Mouse (Mus musculus) adrenal gland, adult 18-20 months (tissue): ENCODE data around the gene Nme4. TPM values are rescaled to one million over a fixed set of nuclear protein-coding genes. Genes with fewer than 3 reads are reported as not detected.
A peak's percentile ranks its signal among the peaks of the same experiment; 100 is the strongest.

ENCODE experiments used
- DNase-seq, 2 experiments: peaks; one replicate each; pipeline ENCODE4 v3.0.0; 2021 to 2022; ENCODE audit warnings: low spot score in 2 of 2
- total RNA-seq, 2 experiments: library from RNA; stranded (reverse); gene quantifications; 1 replicate in 1 of 2; 2 replicates in 1 of 2; pipeline ENCODE4 v1.2.3; 2021

Gene Nme4
- total RNA-seq, 2 experiments from 2014 or later: 2.9 to 3.2 TPM

DNA sequence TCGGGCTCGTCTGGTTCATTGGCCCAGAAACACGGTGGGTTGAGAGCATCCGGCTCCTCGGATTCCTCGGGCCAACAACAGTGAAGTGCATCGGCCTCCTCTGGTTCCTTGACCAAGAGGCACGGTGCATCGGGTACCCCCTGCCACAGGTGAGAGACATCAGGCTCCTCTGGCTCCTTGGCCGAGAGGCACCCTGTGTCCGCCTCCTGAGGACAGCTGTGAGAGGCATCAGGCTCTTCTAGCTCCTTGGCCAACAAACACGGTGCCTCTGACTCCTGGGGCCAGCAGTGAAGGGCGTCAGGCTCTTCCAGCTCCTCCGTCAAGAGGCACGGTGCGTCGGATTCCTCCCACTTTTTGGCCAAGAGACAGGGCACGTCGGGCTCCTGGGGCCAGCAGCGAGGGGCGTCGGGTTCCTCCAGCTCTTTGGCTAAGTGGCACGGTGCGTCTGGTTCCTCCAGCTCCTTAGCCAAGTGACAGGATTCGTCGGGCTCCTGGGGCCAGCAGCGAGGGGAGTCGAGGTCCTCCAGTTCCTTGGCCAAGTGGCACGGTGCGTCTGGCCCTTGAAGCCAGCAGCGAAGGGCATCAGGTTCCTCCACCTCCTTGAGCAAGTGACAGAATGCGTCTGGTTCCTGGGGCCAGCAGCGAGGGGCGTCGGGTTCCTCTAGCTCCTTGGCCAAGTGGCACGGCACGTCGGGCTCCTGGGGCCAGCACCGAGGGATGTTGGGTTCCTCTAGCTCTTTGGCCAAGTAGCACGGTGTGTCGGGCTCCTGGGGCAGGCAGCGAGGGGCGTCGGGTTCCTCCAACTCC, 27.2 kb downstream of the Nme4 start:
- no peak for DNase-seq

DNA sequence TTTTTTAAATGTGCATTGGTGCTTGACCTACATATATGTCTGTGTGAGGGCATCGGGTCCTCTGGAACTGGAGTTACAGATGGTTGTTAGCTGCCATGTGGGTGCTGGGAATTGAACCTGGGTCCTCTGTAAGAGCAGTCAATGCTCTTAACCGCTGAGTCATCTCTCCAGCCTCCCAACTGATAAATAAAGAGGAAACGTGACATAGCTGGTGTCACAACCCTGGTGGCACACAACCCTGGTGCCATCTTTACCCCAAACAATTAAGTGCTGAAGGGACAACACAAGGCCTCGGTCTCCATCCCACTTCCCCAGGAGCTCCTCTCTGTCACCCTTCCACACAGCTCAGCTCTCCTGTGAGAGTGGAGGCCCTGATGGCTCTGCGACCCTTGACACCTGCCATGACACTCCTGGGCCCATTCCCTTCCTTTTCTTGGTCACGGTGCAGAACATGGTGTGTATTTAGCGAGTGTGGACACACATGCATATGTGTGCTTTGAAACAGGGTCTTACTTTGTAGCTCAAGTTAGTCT, 28.8 kb downstream of the Nme4 start:
- DNase-seq: no peak

DNA sequence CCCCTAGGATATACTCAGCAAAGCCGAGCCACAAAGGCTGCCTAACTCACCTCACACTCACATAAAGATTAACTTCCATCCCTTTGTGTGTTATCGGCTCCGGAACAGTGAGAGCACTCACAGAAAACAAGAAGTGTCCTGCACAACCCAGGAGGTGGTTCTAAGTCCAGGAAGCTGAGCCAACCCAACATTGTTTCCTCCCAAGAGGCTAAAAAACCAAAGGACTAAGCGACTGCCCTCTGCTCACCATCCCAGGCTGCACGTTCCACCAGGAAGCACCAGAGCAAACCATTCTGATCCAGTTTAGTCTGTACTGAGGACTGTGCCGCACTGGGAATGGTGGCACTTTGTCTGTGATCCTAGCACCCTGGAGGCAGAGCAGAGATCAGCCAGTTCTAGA, 30.5 kb downstream of the Nme4 start:
- DNase-seq: no peak

DNA sequence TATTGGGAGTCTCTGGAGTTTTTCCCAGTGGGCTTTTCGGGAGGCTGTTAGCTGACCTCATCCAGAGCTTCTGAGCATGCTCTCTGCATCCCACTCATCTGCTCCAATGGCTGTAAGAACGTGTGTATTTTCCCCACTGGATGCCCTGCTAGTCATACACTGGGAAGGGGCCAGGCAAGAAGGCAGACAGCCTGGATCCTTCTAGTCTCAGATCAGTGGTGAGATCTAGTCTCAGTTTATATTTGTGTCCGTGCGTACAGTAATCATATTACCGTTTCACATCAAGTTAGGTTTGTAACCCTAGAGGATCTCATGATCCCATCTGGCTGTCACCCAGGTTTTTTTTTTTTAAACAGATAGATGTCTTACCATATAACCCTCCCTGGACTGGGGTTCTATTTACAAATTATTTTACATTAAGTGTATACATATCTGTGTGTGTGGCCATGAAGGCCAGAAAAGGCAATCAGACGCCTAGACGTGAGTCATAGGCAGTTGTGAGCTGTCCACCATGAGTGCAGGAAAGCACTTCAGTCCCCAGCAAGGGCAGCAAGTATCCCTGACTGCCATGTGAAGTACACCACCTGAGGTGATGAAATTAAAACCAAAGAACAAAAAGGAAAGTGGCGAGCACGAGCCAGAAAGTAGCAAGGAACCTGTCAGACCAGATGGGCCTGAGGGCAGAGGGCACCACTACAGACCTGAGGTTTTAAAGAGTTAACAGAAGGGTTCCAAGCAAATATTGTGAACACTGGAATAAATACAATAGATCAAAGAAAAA, 37.4 kb downstream of the Nme4 start:
- no peak for DNase-seq

DNA sequence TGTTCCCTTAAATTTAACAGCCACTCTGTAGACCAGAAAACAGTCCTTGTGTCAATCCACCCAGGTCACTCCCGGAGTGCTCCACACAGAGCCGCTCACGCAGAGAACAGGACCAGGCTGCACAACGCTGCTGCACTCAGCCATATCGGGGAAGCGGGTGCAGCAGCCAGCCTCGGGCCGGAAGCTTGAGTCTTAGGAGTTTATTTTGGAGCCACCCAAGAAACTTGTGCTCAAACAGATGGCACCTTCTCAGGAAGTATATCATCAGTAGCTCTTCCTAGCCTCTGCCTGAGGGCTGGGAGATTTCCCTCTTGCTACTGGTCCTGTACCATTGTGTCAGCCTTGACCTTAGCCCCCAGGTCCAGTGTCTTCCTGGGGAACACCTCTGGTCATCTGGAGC, 38.1 kb downstream of the Nme4 start:
- DNase-seq: no peak

DNA sequence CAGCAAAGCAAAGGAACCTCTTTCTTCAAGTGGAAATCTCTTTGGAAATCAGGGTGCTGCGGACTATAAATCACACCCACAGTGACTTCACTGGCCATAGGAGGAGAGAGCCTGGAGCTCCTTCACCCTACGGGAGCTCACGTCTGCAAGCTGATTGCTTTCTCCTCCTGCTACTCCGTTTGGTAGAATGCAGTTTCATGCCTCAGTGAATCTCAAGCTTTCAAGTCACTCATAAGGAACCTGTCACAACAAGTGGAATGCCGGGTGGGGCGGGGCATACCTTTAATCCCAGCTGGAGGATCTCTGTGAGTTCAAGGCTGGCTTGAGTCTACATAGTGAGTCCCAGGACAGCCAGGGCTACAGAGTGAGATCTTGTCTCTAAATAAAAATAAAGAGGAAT, 40.2 kb downstream of the Nme4 start:
- DNase-seq: no peak

DNA sequence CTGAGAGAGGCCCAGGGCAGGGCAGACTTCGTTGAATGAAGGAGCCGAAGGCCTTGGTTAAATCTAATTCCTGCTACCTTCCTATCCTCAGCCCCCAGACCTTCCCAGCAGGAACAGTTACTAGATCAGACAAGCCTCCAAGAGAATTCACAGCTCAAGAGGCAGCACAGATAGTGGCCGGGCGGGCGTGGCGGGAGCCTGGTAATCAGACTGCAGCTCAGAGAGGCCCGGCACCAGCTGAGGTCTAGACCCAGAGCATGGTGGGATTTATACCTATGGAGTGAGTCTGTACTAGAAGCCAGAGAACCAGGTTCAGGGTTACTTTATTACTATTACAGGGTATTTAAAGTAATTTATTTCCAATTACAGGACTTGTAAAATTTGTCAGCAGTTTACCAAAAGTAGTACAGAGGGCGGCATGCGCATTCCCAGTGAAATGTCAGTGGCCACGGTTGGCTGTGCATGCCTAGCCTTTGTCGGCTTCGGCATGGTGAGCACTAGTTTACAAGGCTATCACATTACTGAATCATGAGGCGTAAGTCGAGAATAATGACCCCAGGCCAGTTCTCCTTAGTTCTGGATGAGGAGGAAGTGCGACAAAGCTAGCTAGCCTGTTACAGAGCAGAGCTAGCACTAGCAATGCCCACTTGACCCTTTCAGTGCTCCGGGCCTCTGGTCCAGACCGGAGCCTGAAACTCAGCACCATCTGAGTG, 41.1 kb downstream of the Nme4 start:
- DNase-seq: no peak

DNA sequence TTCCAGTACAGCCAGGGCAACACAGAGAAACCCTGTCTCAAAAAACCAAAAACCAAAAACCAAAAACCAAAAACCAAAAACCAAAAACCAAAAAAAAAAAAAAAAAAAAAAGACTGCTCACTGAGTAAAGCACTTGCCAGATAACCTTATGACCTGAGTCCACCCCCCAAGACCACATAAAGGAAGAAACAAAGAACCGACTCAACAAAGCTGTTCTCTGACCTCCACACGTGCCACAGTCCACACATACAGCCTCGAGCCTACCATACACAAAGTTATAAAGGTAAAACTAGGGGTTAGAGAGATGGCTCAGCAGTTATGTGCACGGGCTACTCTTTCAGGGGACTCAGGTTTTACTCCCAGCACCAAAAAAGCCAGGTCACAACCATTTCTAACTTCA, 42.7 kb downstream of the Nme4 start:
- no peak for DNase-seq

DNA sequence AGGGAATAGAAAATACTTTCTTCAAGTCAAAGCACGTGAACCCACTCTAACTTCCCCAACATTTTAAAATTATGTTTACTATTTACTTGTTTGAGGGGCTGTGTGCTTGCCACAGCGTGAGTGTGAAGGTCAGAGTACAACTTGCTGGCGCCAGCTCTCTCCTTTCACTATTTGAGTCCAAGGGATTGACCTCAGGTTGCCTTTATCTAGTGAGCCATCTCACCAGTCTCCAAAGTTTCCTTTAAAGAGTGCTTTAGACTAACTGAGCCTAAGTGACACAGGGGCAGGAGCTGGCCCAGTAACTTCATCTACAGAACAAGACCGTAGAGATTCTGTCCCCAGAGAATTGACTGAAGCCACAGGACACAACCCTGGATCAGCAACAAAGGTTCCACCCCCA, 43.3 kb downstream of the Nme4 start:
- DNase-seq: no peak

DNA sequence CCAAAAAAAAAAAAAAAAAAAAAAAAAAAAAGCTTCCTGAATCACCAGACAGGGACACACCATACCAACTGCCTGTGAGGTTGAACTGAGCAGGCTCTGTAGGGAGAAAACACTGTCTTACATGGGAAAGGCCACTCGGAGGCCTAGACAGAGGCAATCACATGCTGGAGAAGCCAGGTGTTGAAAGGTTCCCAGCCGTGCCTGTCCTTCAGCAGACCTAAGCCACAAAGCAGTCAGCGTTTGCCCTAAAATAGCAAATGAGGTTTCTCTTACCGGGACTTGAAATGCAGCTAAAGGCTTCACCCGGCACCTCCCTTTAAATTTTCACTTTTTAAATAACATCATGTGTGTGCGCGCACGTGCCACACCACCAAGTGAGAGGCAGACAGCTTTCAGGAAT, 47.3 kb downstream of the Nme4 start:
- DNase-seq: no peak

DNA sequence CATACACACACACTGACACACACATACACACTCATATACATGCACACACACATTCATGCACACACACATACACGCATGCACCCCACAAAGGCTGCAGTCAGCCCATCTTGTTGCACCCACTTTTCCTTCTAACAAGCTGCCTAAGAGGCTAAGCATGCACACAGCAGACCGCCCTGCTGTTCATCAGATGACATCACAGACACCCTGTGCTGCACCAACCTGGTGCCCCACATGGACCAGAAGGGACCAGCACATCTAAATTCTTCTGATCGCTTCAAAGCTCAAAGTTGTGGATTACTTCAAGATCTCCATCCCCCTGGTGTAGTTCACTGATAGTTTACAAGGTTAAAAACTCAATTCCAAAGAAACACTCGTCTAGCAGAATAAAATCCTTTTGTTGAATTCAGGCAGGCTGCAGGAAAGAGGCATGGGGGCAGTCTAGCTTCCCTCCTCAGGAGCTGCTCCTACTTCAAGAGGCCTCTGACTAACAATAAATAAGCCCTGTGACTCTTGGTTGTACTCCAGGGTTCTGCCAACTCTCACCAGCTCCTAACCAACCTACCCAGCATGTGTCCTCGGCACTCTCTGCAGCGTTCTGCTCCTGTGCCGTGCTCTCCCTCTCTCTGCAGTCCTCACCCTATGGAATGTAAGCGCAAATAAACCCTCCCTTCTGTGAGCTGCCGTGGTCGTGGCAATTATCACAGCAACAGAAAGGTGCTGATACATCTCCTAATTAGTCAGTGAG, 49.0 kb downstream of the Nme4 start:
- DNase-seq: no peak

DNA sequence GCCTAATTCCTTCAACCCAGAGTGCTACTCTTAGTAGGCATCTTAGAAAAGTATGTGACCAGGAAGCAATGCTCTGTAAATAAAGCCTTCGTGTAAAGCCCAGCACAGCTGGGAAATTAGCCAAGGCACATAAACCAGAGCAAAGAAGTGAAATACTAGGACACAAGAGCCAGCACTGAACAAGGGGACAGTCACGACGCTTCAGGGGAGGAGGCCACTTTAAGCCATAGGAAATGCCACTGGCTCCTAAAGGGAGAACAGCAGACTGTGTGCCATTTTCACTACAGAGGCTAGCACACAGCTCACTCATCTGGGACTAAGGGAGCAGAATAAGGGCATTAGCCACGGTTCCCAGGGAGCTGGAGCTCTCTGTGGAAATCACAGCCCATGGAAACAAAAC, 50.1 kb downstream of the Nme4 start:
- no peak for DNase-seq

DNA sequence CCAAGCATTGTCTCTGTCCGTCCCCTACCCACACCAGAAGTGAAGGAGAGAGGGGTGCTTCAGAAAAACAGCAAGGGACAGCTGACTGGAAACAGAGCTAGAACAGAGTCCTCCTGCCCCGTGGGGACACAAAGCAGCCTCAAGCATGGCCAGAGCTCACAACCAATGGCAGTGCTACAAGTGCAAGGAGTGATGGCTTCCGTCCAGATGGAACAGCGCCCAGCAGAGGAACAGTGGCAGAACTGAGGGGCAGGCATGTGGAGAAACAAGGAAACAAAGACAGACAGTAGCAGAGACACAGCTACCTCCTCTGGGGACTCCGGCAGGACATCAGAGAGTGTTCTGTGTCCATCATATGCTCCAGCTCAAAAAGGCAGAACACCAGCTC, 52.2 kb downstream of the Nme4 start:
- peak; percentile 27 to 45 for DNase-seq

DNA sequence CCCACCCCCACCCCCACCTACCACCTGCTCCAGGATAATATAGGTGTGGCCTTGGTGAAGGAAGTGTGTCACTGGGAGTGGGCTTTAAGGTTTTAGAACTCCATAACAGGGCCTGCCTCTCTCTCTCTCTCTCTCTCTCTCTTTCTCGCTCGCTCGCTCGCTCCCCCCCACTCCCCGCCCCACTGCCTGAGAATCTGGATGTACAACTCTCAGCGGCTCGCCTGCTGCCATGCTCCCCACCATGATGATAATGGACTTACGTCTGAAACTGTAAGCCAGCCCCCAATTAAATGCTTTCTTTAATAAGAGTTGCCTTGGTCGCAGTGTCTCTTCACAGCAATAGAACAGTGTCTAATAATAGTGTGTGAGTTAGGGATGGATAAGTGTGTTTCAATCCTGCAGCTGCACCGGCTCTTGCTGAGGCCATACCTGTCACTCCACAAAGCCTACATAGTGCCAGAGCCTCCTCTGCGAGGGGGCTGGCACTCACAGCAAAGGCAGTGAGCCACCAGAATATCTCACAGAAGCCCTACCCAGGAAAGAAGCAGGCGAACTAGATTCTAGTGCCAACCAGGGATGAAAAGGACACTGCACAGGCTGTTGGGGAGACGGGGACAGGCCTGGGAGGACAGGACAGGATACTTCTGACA, 52.7 kb downstream of the Nme4 start:
- no peak for DNase-seq

Other genes with a start within 250 kb of the Nme4 start
- gene Wdr90, start 234.1 kb downstream of the Nme4 start, total RNA-seq: 10 to 100 TPM; 16.7 to 18.0 TPM
- 100 to 1,000 TPM; 302 to 373 TPM for gene Mcrip2, start 226.8 kb downstream of the Nme4 start, total RNA-seq
- gene Mettl26, start 220.5 kb downstream of the Nme4 start, total RNA-seq: 100 to 1,000 TPM in 1 of 2 experiments, 10 to 100 TPM in 1; 97.4 to 106 TPM
- 1 to 10 TPM in 1 of 2 experiments, under 1 TPM in 1; 0.93 to 2.0 TPM for gene Wfikkn1, start 214.7 kb downstream of the Nme4 start, total RNA-seq
- gene Rab40c, start 175.9 kb downstream of the Nme4 start, total RNA-seq: 10 to 100 TPM; 20.6 to 32.6 TPM
- 100 to 1,000 TPM; 110 to 111 TPM for gene Pigq, start 150.7 kb downstream of the Nme4 start, total RNA-seq
- not detected for gene Nhlrc4, start 150.6 kb downstream of the Nme4 start, total RNA-seq
- not detected for gene A930017K11Rik, start 143.0 kb downstream of the Nme4 start, total RNA-seq
- gene Capn15, start 109.8 kb downstream of the Nme4 start, total RNA-seq: 10 to 100 TPM; 22.6 to 24.4 TPM
- 10 to 100 TPM; 22.6 to 24.6 TPM for gene Rab11fip3, start 26.0 kb downstream of the Nme4 start, total RNA-seq
- 10 to 100 TPM; 23.8 to 25.0 TPM for gene Decr2, start 5.3 kb downstream of the Nme4 start, total RNA-seq
- gene Tmem8, start 17.7 kb upstream of the Nme4 start, total RNA-seq: 1 to 10 TPM; 6.4 to 7.6 TPM
- gene Mrpl28, start 27.9 kb upstream of the Nme4 start, total RNA-seq: 10 to 100 TPM; 84.1 to 87.5 TPM
- 10 to 100 TPM; 38.6 to 46.8 TPM for gene Axin1, start 43.1 kb upstream of the Nme4 start, total RNA-seq
- under 1 TPM; 0.70 to 0.96 TPM for gene Pdia2, start 103.5 kb upstream of the Nme4 start, total RNA-seq
- 10 to 100 TPM; 40.8 to 47.1 TPM for gene Rgs11, start 107.3 kb upstream of the Nme4 start, total RNA-seq
- 10 to 100 TPM; 12.7 to 13.2 TPM for gene Arhgdig, start 112.2 kb upstream of the Nme4 start, total RNA-seq
- 100 to 1,000 TPM; 112 to 124 TPM for gene Fam234a, start 148.6 kb upstream of the Nme4 start, total RNA-seq
- 10 to 100 TPM; 61.9 to 81.4 TPM for gene Luc7l, start 157.3 kb upstream of the Nme4 start, total RNA-seq